Mouse (Mus musculus): ENCODE results near the gene Eri3. TPM values are rescaled to one million over a fixed set of nuclear protein-coding genes. Genes with fewer than 3 reads are reported as not detected.

Eri3 gene
- total RNA-seq, 1 experiment from 2014 or later, result 67.9 TPM

Small RNAs within 50 kb of the gene (microRNA-seq; reads per million reads assigned to microRNA genes)
- 0 reads per million in 2 experiments for gene Gm25559

Other genes with a start within 250 kb of the Eri3 start
- gene Rnf220, start 53.3 kb upstream of the Eri3 start, total RNA-seq (2021), result 83.6 and 102 TPM in 2 replicates
- 26.7 and 32.7 TPM in 2 replicates for gene Dmap1, start 131.9 kb downstream of the Eri3 start, total RNA-seq (2021)
- gene Gm12845, start 174.0 kb downstream of the Eri3 start, total RNA-seq (2021), result not detected in 2 replicates
- not detected in 2 replicates for gene Klf17, start 215.3 kb downstream of the Eri3 start, total RNA-seq (2021)

Measured in adrenal gland, postnatal 25 days (tissue).